Mouse (Mus musculus) Muller cell, postnatal 12 days (primary cell): ENCODE results near the gene Otog.

Experiments
- DNase-seq: peaks from one replicate; pipeline ENCODE4 v3.0.0-alpha.2; 2015; ENCODE audit errors: inconsistent ontology term

The Otog gene

GRCm38 (mm10) chr7:46283681-46284080 is 42.9 kb downstream of the Otog start:
- DNase-seq: no peak

- DNase-seq: no peak
Observed at GRCm38 (mm10) chr7:46285161-46285839, 44.5 kb downstream of the Otog start.

- DNase-seq: no peak
Observed at GRCm38 (mm10) chr7:46286391-46286790, 45.6 kb downstream of the Otog start.

- DNase-seq: no peak
Observed at GRCm38 (mm10) chr7:46287051-46287450, 46.3 kb downstream of the Otog start.

GRCm38 (mm10) chr7:46296330-46296729 is 55.5 kb downstream of the Otog start:
- DNase-seq: no peak

- no peak for DNase-seq
Observed at GRCm38 (mm10) chr7:46301031-46301632, 60.3 kb downstream of the Otog start.

- no peak for DNase-seq
Observed at GRCm38 (mm10) chr7:46313486-46313885, 72.7 kb downstream of the Otog start.

GRCm38 (mm10) chr7:46314220-46315009 is 73.6 kb downstream of the Otog start:
- no peak for DNase-seq

- no peak for DNase-seq
Observed at GRCm38 (mm10) chr7:46315692-46316091, 74.9 kb downstream of the Otog start.

- DNase-seq: no peak
Observed at GRCm38 (mm10) chr7:46316948-46317347, 76.2 kb downstream of the Otog start.

- DNase-seq: peak; percentile 26
Observed at GRCm38 (mm10) chr7:46321242-46321641, 80.5 kb downstream of the Otog start.

- DNase-seq: no peak
Observed at GRCm38 (mm10) chr7:46327896-46328295, 87.1 kb downstream of the Otog start.

- no peak for DNase-seq
Observed at GRCm38 (mm10) chr7:46337397-46337796, 96.6 kb downstream of the Otog start.

- DNase-seq: no peak
Observed at GRCm38 (mm10) chr7:46339818-46340217, 99.0 kb downstream of the Otog start.

- no peak for DNase-seq
Observed at GRCm38 (mm10) chr7:46340295-46340694, 99.5 kb downstream of the Otog start.

- no peak for DNase-seq
Observed at GRCm38 (mm10) chr7:46341471-46341870, 100.7 kb downstream of the Otog start.

GRCm38 (mm10) chr7:46347692-46348091 is 106.9 kb downstream of the Otog start:
- no peak for DNase-seq

- DNase-seq: no peak
Observed at GRCm38 (mm10) chr7:46348813-46349212, 108.0 kb downstream of the Otog start.

GRCm38 (mm10) chr7:46350119-46350702 is 109.4 kb downstream of the Otog start:
- no peak for DNase-seq

GRCm38 (mm10) chr7:46352748-46353147 is 112.0 kb downstream of the Otog start:
- no peak for DNase-seq

GRCm38 (mm10) chr7:46353216-46353615 is 112.4 kb downstream of the Otog start:
- DNase-seq: no peak

- no peak for DNase-seq
Observed at GRCm38 (mm10) chr7:46353875-46354274, 113.1 kb downstream of the Otog start.
